Mouse (Mus musculus) C2C12 (cell line): ENCODE data around the gene Soat2.

Experiments
- CEBPB ChIP-seq: IDR thresholded peaks from one replicate; pipeline ENCODE4 v1.6.1; 2011; ENCODE audit warnings: low read depth, mild to moderate bottlenecking, control low read depth, moderate library complexity
- CTCF ChIP-seq: IDR thresholded peaks from one replicate; pipeline ENCODE4 v1.5.1; 2011; ENCODE audit not compliant: control insufficient read depth, insufficient read depth, insufficient read length
- FOSL1 ChIP-seq: IDR thresholded peaks from one replicate; pipeline ENCODE4 v1.8.0; 2011; ENCODE audit warnings: mild to moderate bottlenecking, low read length; ENCODE audit not compliant: poor library complexity, insufficient read depth, severe bottlenecking

DNA sequence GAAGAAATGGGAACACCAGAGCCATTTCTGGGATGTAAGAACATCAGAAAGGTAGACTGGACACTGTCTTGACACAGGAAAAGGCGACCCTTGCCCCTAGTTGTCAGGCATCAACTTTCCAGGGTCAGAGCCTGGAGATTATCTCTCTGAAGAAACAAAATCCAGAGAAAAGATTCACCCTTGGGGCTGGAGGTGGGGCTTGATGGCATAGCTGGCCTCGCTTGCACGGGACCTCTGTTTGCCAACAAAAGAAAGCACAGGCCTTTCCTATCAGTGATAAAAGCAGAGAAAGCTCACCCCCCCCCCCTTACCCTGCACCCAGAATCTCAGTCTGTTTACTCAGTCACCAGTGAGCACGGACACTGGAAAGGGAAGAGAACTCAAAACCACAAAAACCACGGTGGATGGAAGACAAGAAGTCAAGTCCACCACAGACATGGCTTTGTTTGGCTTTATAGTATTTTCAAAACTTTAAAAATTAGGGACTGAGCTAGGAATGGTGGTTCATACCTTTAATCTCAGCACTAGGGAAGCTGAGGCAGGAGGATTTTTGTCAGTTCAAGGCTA is 42.6 kb downstream of the Soat2 start:
- no peak for TF ChIP-seq CTCF
- no peak for TF ChIP-seq CEBPB
- TF ChIP-seq FOSL1: no peak
